Comparison of ENCODE assay signal across 10 mouse cellular contexts in the genomic region with DNA sequence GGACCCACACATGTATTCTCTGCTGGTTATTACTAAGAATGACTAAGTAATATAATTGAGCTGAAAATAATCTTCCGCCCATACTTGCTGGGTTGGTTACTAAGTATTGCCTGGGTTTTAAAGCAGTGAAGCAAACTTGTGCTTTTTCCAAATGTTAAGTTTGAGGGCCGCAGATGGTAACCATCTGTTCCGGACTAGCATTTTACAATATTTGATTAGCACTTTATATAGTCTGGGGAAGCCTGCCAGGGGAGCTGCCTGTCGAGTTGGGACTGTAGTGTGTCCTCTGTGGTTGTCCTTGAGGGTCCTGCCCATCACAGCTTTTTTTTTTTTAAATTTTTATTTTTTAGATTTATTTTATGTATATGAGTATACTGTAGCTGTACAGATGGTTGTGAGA. TPM values are rescaled to one million over a fixed set of nuclear protein-coding genes. Genes with fewer than 3 reads are reported as not detected.
DNase-seq lines count a peak whose midpoint lies in the region; ATAC-seq and TF ChIP-seq lines count a peak whose summit lies in the region.
"Had no signal": no experiment of that assay in that cellular context is flagged by ENCODE, and none has a peak within 500 bp of the region (broad histone marks: within the 10 kb centered on the region; RNA-seq: fewer than 3 reads in every experiment).

No protein-coding gene starts in this region.

- TF ChIP-seq CTCF in lung, postnatal 0 days (IDR thresholded peaks at IDR 0.05): no peak

- no peaks in the 10 kb centered on the region for H3K27me3 ChIP-seq in lung, postnatal 0 days (replicated peaks; ENCODE audit: insufficient read depth, low read length)
- H3K27me3 ChIP-seq: stomach, embryonic 15.5 days had no signal

- no peak overlapping the region for H3K4me2 ChIP-seq in lung, postnatal 0 days (replicated peaks; ENCODE audit: low read depth, low read length)
- H3K4me2 ChIP-seq: embryonic facial prominence, embryonic 15.5 days; stomach, embryonic 15.5 days had no signal

- no peaks in the 10 kb centered on the region for H3K9me3 ChIP-seq in lung, postnatal 0 days (ENCODE audit: low read length)
- H3K9me3 ChIP-seq: embryonic facial prominence, embryonic 15.5 days; stomach, embryonic 15.5 days had no signal

- no peak for TF ChIP-seq EP300 in lung, postnatal 0 days (IDR thresholded peaks at IDR 0.05)

- H3K4me3 ChIP-seq in lung, postnatal 0 days (ENCODE audit: low read depth, low read length): no peak overlapping the region
- H3K4me3 ChIP-seq: embryonic facial prominence, embryonic 15.5 days; stomach, embryonic 15.5 days had no signal

- intact Hi-C loops in left cerebral cortex, postnatal 14 days (cut with DNase I): no loop called here

- H3K9ac ChIP-seq in lung, postnatal 0 days (replicated peaks; ENCODE audit: low read depth): no peak overlapping the region
- H3K9ac ChIP-seq: embryonic facial prominence, embryonic 15.5 days; stomach, embryonic 15.5 days had no signal

- peak; percentile 67 to 84 for DNase-seq in frontal cortex, adult 2 months (ENCODE audit: extremely low spot score in 1 of 2, low spot score in 1 of 2)
- DNase-seq in frontal cortex, postnatal 25 days (ENCODE audit: low spot score in 2 of 2): no peak
- DNase-seq in lung, postnatal 0 days (ENCODE audit: low spot score): peak; percentile 16
- DNase-seq in lung, postnatal 4 days: no peak
- DNase-seq in left cerebral cortex, postnatal 14 days (ENCODE audit: low spot score in 2 of 2): peak; percentile 46 to 81
- DNase-seq in right cerebral cortex, postnatal 4 days: peak; percentile 52
- no peak for DNase-seq in neural tube, embryonic 10.5 days (ENCODE audit: extremely low spot score, low spot score)
- no peak for DNase-seq in ovary, postnatal 36 days (ENCODE audit: low spot score)

- ATAC-seq in lung, postnatal 0 days: no peak

- WGBS in lung, postnatal 0 days: 53% methylated on average over 4 of the region's 4 CpGs

- H3K27ac ChIP-seq in lung, postnatal 0 days (ENCODE audit: low read length): no peak overlapping the region
- H3K27ac ChIP-seq: embryonic facial prominence, embryonic 15.5 days; stomach, embryonic 15.5 days had no signal

- no peaks in the 10 kb centered on the region; the same call in none of the 2 replicates for H3K4me1 ChIP-seq in lung, postnatal 0 days (ENCODE audit: insufficient read depth, low read depth, low read length)

- no peaks in the 10 kb centered on the region for H3K36me3 ChIP-seq in lung, postnatal 0 days (ENCODE audit: insufficient read depth, low read length)
- H3K36me3 ChIP-seq: embryonic facial prominence, embryonic 15.5 days; stomach, embryonic 15.5 days had no signal

RNA-seq across cellular contexts. Expression of a gene that starts 5.3 kb away (rescaled TPM):
- polyA plus RNA-seq in frontal cortex, adult 2 months (2012; rRNA removed): 18.5 and 24.1 TPM in 2 replicates
- polyA plus RNA-seq in lung, postnatal 0 days (2015; fragmentation: Nextera tagmentation; extraction: Ambion mirVana): 5.7 and 9.3 TPM in 2 replicates
- 10 to 100 TPM; 29.3 to 29.4 TPM for total RNA-seq in left cerebral cortex, postnatal 14 days (2021)

Comparison
In these comparisons a context has a peak if more than half of its experiments do, and no peak if none do; other contexts are left out.
1. DNase-seq: peak in frontal cortex, adult 2 months (2 of 2), lung, postnatal 0 days (single experiment), left cerebral cortex, postnatal 14 days (2 of 2) and right cerebral cortex, postnatal 4 days (single experiment); none in frontal cortex, postnatal 25 days (0 of 2), lung, postnatal 4 days (0 of 2), neural tube, embryonic 10.5 days (single experiment) and ovary, postnatal 36 days (single experiment).